Mouse (Mus musculus) spleen, adult 2 months (tissue): ENCODE results near the gene Psors1c2.

Source experiments
- CTCF ChIP-seq: fragments of 200-500 bp; IDR thresholded peaks from 2 replicates; pipeline ENCODE4 v1.5.1; 2011; ENCODE audit warnings: mild to moderate bottlenecking, inconsistent platforms; ENCODE audit not compliant: insufficient read depth, insufficient read length, insufficient replicate concordance; ENCODE audit errors: extremely low read depth
- POLR2A ChIP-seq: fragments of 200-500 bp; IDR thresholded peaks from 2 replicates; pipeline ENCODE4 v1.6.1; 2011; ENCODE audit warnings: low read depth, low read length, inconsistent platforms

- TF ChIP-seq CTCF, result no peak
- no peak for TF ChIP-seq POLR2A
These were observed 37.8 kb downstream of the Psors1c2 start for GRCm38 (mm10) chr17:35570836-35571235.
